Mouse (Mus musculus): ENCODE measurements at regions not wholly inside any gene's neighbourhood (a gene's known extent, or its start where the extent isn't known, plus 50 kb on each side); places are given as distances from the start of the nearest gene placed in this dataset.

GRCm38 (mm10) chr4:58728641-58729040 is 58.9 kb downstream of the Olfr267 start:
- in situ Hi-C loops (cut with MboI, MseI) = no loop called here

- in situ Hi-C loops (cut with MboI, MseI) = no loop called here
Observed at GRCm38 (mm10) chr4:58726424-58726823, 61.1 kb downstream of the Olfr267 start.

GRCm38 (mm10) chr4:58722772-58723171 is 64.7 kb downstream of the Olfr267 start:
- in situ Hi-C loops (cut with MboI, MseI) = no loop called here

GRCm38 (mm10) chr4:58720682-58721081 is 66.8 kb downstream of the Olfr267 start:
- in situ Hi-C loops (cut with MboI, MseI) = no loop called here

- in situ Hi-C loops (cut with MboI, MseI) = no loop called here
Observed at GRCm38 (mm10) chr4:58716426-58716825, 71.1 kb downstream of the Olfr267 start.

GRCm38 (mm10) chr4:58715846-58716245 is 71.7 kb downstream of the Olfr267 start:
- in situ Hi-C loops (cut with MboI, MseI) = no loop called here

GRCm38 (mm10) chr4:58714221-58714620 is 73.3 kb downstream of the Olfr267 start:
- in situ Hi-C loops (cut with MboI, MseI) = no loop called here

- in situ Hi-C loops (cut with MboI, MseI) = no loop called here
Observed at GRCm38 (mm10) chr4:58712875-58713274, 74.6 kb downstream of the Olfr267 start.

- in situ Hi-C loops (cut with MboI, MseI) = no loop called here
Observed at GRCm38 (mm10) chr4:58712166-58712565, 75.3 kb downstream of the Olfr267 start.

GRCm38 (mm10) chr4:58699236-58699798 is 88.2 kb downstream of the Olfr267 start:
- in situ Hi-C loops (cut with MboI, MseI) = no loop called here

- in situ Hi-C loops (cut with MboI, MseI) = no loop called here
Observed at GRCm38 (mm10) chr4:58698828-58699227, 88.7 kb downstream of the Olfr267 start.

- in situ Hi-C loops (cut with MboI, MseI) = no loop called here
Observed at GRCm38 (mm10) chr4:58696684-58697083, 90.8 kb downstream of the Olfr267 start.

GRCm38 (mm10) chr4:58695281-58695680 is 92.2 kb downstream of the Olfr267 start:
- in situ Hi-C loops (cut with MboI, MseI) = no loop called here

GRCm38 (mm10) chr4:58693018-58693417 is 94.5 kb downstream of the Olfr267 start:
- in situ Hi-C loops (cut with MboI, MseI) = no loop called here

GRCm38 (mm10) chr4:58681926-58682325 is 105.6 kb downstream of the Olfr267 start:
- in situ Hi-C loops (cut with MboI, MseI) = no loop called here

- in situ Hi-C loops (cut with MboI, MseI) = no loop called here
Observed at GRCm38 (mm10) chr4:58677701-58678385, 109.7 kb downstream of the Olfr267 start.

GRCm38 (mm10) chr4:58671406-58672035 is 116.0 kb downstream of the Olfr267 start:
- in situ Hi-C loops (cut with MboI, MseI) = no loop called here

GRCm38 (mm10) chr4:58670906-58671250 is 116.6 kb downstream of the Olfr267 start:
- in situ Hi-C loops (cut with MboI, MseI) = no loop called here

GRCm38 (mm10) chr4:58670107-58670905 is 116.6 kb upstream of the Lpar1 start:
- in situ Hi-C loops (cut with MboI, MseI) = no loop called here

GRCm38 (mm10) chr4:58668368-58669153 is 114.9 kb upstream of the Lpar1 start:
- in situ Hi-C loops (cut with MboI, MseI) = no loop called here

GRCm38 (mm10) chr4:58663628-58664205 is 110.0 kb upstream of the Lpar1 start:
- in situ Hi-C loops (cut with MboI, MseI) = no loop called here
